Mouse (Mus musculus) embryonic fibroblast, embryonic 13.5 days (primary cell): ENCODE data around the gene Rgma. TPM values are rescaled to one million over a fixed set of nuclear protein-coding genes. Genes with fewer than 3 reads are reported as not detected.
A peak's percentile ranks its signal among the peaks of the same experiment; 100 is the strongest.

Experiments used
- H3K27ac ChIP-seq: 2 replicates; pipeline ENCODE4 v1.5.1; 2012; ENCODE audit warnings: low read length, control low read depth, inconsistent platforms; ENCODE audit not compliant: insufficient read depth
- H3K4me1 ChIP-seq: 2 replicates; pipeline ENCODE4 v1.6.1; 2011; ENCODE audit warnings: low read length; ENCODE audit not compliant: control insufficient read depth, insufficient read depth
- H3K4me3 ChIP-seq: 2 replicates; pipeline ENCODE4 v1.5.1; 2011; ENCODE audit warnings: mild to moderate bottlenecking, control low read depth, low read length; ENCODE audit not compliant: insufficient read depth
- CTCF ChIP-seq: IDR thresholded peaks from 2 replicates; pipeline ENCODE4 v1.5.1; 2011; ENCODE audit warnings: mild to moderate bottlenecking, control low read depth, low read length, moderate library complexity, borderline replicate concordance; ENCODE audit not compliant: insufficient read depth
- POLR2A ChIP-seq: IDR thresholded peaks from 2 replicates; pipeline ENCODE4 v1.6.1; 2011; ENCODE audit warnings: low read depth, mild to moderate bottlenecking, control low read depth, low read length, moderate library complexity
- polyA plus RNA-seq: library from polyadenylated mRNA; stranded (reverse); fragments of >200 nt; gene quantifications from 2 replicates; pipeline ENCODE4 v1.2.4, GENCODE M21; 2011; ENCODE audit warnings: low read depth; ENCODE audit not compliant: missing spikeins, insufficient read length

Gene Rgma
- polyA plus RNA-seq, 1 experiment: 19.3 TPM

DNA sequence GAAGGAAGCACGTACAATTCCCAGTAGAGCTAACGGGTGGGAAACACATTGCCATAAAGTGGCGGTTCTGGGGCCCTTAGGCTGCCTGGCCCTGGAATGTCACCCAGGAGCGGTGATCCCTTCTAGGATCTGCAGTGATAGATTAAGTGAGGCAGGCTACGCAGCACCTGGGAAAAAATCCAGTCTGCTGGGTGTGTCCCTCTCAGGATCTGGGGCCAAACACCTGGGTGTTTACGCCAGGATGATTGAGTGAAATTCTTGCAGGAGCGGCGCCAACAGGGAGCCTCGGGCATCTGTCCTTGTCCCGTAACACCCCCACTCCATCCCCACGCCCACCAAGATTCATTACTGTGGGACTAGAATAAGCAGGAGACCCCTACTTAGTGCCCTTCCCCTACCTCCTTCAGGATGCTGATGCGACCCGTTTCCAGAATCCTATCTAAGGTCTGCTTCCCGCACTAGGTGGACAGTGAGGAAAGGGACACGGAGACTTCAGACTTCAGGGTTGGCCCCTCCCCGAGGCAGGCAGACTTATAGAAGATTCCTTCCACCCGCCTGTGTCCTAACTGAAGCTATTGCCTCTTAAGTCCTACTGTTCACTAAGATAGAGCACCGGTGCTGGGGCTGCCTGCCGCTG lies 23.6 kb downstream of the Rgma start:
- peaks cover 9% of the 10 kb centered on the region for H3K4me1 ChIP-seq

DNA sequence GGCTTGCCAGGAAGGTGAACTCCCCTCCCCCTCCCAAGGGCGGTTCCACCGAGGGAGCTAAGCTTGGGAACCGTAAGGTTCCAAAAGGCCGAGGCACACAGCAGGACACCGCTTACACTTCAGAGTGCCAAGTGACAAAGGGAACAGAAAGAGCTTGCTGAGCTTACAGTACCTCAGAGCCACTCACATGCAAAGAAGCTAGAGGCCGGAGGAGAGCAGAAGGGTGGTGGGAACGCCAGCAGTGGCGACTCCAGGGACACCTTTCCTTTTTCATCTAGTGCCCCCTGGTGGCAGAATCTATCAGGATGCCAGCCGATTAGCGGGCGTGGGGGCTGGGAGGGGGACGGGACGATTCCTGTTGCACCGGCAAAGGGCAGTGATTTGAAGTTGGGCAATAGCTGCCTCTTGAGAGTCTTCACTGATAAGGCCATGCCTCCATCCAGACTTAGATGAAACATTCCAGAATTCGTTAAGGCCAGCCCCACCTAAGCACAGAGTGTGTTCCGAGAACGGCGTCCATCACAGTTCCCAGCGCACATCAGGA lies 24.3 kb downstream of the Rgma start:
- H3K4me1 ChIP-seq: peaks cover 9% of the 10 kb centered on the region
- TF ChIP-seq CTCF (peak; percentile 38), POLR2A (no peak)
- H3K4me3 ChIP-seq: no peak overlapping the region
- peak overlapping the region; percentile 12; the same call in 1 of the 2 replicates for H3K27ac ChIP-seq

More for the DNA sequence above, 23.6 kb downstream of the Rgma start:
- Histone ChIP-seq H3K27ac (peak overlapping the region; percentile 12; the same call in 1 of the 2 replicates), H3K4me3 (no peak overlapping the region)
- no peak for TF ChIP-seq POLR2A
- TF ChIP-seq CTCF: no peak

DNA sequence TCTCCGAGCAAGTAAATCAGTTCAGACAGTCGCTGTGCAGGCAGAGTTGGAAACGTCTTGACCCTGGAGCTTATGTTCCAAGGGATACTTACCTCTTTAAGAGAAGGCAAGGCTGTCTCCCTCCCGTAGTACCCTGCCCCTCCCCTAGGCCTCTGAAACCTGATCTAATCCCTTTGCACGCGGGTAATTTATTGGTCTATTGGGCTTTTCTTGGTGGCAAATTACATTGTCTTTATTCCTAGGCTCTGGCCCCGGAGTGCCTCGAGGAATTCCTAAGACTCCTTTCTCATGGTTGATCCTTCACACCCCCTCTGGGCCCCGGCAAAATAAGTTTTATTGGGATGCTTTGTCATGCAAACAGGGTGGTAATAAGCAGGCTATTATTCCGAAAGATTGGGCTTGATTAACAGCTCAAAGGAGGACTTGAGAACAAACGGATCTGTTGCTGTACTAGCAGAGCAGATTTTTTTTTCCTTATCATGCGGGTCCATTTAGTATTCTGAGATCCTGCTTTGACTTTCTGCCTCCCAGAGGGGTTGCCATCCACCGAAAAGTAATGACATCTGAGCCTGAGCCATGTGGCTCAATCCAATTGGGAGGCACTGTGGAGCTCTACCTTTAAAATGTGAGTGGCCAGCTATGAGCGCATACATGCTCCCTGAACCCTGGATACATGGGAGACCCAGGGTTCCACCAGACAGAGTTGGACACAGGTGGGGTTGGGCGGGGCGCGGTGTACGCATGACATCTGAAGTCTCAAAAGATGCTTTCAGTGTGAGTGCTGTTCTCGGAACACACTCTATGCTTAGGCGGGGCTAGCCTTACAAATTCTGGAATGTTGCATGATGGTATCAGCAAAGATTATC lies 25.0 kb downstream of the Rgma start:
- H3K27ac ChIP-seq: no peak overlapping the region
- TF ChIP-seq POLR2A: no peak
- no peak for TF ChIP-seq CTCF

DNA sequence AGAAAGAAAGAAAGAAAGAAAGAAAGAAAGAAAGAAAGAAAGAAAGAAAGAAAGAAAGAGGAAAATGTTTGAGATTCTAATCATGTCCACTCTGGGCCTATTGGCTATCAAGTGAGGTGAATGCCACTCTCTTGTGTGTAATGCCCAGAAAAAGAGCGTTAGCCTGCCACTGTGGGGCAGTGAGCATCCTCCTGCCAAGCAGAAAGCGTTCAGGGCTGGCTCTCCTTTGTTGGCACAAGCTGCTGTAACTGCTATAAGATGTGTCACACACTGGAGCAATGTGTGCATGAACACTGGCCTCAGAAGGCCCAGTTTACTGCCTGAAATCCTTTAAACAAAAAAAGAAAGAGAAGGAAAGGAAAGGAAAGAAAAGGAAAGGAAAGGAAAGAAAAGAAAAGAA lies 26.8 kb downstream of the Rgma start:
- Histone ChIP-seq H3K4me3 (no peak overlapping the region), H3K4me1 (peaks cover 9% of the 10 kb centered on the region), H3K27ac (no peak overlapping the region)
- TF ChIP-seq CTCF: no peak
- no peak for TF ChIP-seq POLR2A

More for the DNA sequence above, 25.0 kb downstream of the Rgma start:
- no peak overlapping the region for H3K4me3 ChIP-seq
- peaks cover 9% of the 10 kb centered on the region for H3K4me1 ChIP-seq

DNA sequence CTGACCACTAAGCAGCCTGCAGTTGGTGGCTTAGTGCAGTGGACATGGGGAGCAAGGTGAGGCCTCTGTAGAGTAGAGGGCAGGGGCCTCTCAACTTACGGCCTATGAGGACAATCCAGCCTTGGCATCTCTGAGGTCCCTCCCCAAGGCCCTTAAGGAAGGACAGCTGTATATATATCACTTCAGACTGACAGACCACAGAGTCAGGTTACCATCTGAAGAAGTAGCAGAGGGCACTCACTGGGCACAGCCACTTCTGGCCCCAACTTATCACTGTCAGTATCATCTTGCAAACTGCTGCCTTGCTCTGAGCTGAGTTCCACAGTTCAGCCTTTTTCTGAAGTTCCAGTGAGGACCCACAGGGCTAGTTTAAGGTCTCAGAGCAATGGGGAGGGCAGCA lies 27.4 kb downstream of the Rgma start:
- TF ChIP-seq POLR2A (no peak), CTCF (no peak)
- Histone ChIP-seq H3K4me3 (no peak overlapping the region), H3K27ac (no peak overlapping the region), H3K4me1 (peaks cover 9% of the 10 kb centered on the region)

DNA sequence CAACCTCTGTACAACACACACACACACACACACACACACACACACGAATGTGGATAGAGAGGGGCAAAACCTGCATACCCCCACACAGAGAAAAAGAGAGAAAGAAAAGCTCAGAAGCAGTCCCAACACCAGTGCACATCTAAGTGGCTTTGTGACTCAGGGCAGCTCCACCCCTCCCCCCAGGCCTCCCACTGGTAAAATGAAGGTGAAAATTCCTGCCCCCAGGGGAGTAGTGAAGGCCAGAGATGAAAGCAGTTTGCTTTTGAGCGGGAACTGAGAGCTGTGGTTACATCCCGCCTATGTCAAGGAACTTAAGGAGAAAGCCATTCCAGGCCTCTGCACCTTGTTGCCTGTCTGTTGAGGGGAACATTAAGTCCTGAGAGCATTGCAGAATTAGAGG lies 28.2 kb downstream of the Rgma start:
- Histone ChIP-seq H3K4me3 (no peak overlapping the region), H3K27ac (no peak overlapping the region), H3K4me1 (peaks cover 6% of the 10 kb centered on the region)
- TF ChIP-seq POLR2A (no peak), CTCF (no peak)

DNA sequence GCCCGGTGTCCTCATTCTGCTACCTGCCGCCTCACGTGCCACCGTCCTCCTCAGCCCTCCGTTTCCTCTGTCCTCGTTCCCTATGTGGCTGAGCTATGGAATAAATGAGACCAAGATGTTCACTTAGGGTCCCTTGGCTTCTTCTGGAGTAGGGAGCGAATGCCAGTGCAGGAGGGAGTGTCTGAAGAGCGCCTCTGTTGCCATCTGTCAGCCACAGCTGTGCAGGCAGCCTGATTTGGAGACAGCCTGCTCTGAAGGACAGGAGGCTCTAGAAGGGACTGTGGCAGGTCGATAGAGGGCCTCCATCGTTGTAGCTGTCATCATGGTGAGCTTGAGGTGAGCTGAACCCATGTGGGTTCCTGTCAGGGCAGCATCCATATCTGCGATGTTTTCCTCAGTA lies 30.2 kb downstream of the Rgma start:
- Histone ChIP-seq H3K27ac (no peak overlapping the region), H3K4me1 (peaks cover 2% of the 10 kb centered on the region; the same call in 1 of the 2 replicates), H3K4me3 (no peak overlapping the region)
- no peak for TF ChIP-seq POLR2A
- no peak for TF ChIP-seq CTCF

DNA sequence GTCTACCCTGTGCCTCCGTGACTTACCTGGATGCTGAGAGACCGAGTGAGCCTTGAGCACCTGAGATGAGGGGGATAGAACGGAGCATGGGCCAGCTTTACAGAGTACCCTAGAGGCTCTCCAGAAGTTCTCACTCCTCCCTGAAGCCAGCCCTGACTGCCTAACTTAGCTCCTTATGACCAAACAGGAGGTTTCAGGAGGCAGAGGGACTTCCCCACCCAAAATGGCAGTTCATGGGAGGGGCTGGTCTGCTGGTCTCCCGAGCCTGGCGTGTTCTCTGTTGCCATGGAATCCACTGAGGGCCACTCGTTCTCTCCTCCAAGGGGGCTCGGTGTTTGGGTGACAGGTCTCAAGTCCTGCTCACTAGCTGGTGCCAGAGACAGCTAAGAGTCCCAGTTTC lies 36.2 kb downstream of the Rgma start:
- Histone ChIP-seq H3K4me3 (no peak overlapping the region), H3K4me1 (no peaks in the 10 kb centered on the region), H3K27ac (no peak overlapping the region)
- TF ChIP-seq POLR2A (no peak), CTCF (no peak)

DNA sequence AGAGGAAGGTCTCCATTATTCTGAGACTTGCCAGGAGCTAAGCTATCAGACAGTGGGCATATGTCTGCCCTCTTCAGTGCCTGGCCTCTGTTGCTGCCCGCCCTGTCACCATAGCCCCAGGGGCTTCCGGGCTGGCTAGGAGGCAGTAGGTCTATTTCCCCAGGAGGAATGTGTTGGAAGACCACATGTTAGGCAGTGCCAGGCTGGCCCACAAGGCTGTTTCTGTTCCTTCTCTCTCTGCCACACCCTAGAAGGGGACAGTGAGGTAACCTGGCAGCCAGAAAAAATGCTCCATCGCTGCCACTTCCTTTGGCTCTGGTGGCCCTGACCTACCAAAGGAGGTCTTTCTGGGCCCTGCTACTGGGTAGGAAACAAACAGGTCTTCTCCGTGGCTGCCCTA lies 36.7 kb downstream of the Rgma start:
- no peaks in the 10 kb centered on the region for H3K4me1 ChIP-seq
- no peak overlapping the region for H3K27ac ChIP-seq
- TF ChIP-seq POLR2A (no peak), CTCF (no peak)
- no peak overlapping the region for H3K4me3 ChIP-seq

DNA sequence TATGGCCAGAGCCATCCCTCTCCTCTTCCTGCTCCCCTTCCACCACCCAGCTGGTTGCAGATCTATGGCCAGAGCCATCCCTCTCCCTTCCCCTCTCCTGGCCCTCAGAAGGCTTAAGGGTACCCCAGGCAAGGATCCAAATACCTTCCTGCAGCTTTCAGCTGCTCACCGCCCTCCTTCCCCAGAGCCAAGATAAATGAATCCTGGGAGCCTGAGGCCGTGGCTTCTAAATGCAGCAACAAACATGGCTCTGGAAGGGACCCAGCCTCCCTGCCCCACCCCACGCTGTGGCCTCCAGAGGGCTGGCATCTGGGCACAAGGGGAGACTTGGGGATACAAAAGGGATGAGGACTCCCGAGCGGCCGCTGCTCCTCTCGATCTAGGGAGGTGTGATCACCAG lies 37.1 kb downstream of the Rgma start:
- no peaks in the 10 kb centered on the region for H3K4me1 ChIP-seq
- TF ChIP-seq CTCF (no peak), POLR2A (no peak)
- H3K4me3 ChIP-seq: no peak overlapping the region
- H3K27ac ChIP-seq: no peak overlapping the region
